ENCODE assay signal across 7 mouse cellular contexts in genomic region chr5:132543118-132544071, GRCm38 (mm10). TPM values are rescaled to one million over a fixed set of nuclear protein-coding genes. Genes with fewer than 3 reads are reported as not detected.
DNase-seq lines count a peak whose midpoint lies in the region; ATAC-seq and TF ChIP-seq lines count a peak whose summit lies in the region.

Auts2 (minus strand) TSS chr5:132543344.

- DNase-seq in liver = peak; percentile 86
- DNase-seq in midbrain, postnatal 0 days (ENCODE audit: low spot score) = peak; percentile 96

- H3K27ac ChIP-seq in brown adipose tissue, adult 24 weeks (replicated peaks; ENCODE audit: low read depth, low read length) = no peak within 1 kb of the TSS
- peak within 1 kb of the TSS; percentile 92 for H3K27ac ChIP-seq in embryonic facial prominence, embryonic 15.5 days (replicated peaks)
- peak within 1 kb of the TSS; percentile 87 for H3K27ac ChIP-seq in heart, embryonic 11.5 days (ENCODE audit: low read depth, low read length)
- H3K27ac ChIP-seq in kidney, embryonic 15.5 days = peak within 1 kb of the TSS; percentile 95
- H3K27ac ChIP-seq in midbrain, postnatal 0 days (ENCODE audit: low read depth, low read length) = peak within 1 kb of the TSS; percentile 70
- H3K27ac ChIP-seq in stomach, embryonic 16.5 days (ENCODE audit: low read length) = peak within 1 kb of the TSS; percentile 83

- H3K9ac ChIP-seq in embryonic facial prominence, embryonic 15.5 days = peak within 1 kb of the TSS; percentile 81
- peak within 1 kb of the TSS; percentile 79 for H3K9ac ChIP-seq in heart, embryonic 11.5 days (ENCODE audit: low read depth, low read length)
- peak within 1 kb of the TSS; percentile 75 for H3K9ac ChIP-seq in kidney, embryonic 15.5 days
- peak within 1 kb of the TSS; percentile 82 for H3K9ac ChIP-seq in midbrain, postnatal 0 days (replicated peaks; ENCODE audit: low read length, poor library complexity, severe bottlenecking)
- H3K9ac ChIP-seq in stomach, embryonic 16.5 days (ENCODE audit: low read length) = peak within 1 kb of the TSS; percentile 80

- H3K4me2 ChIP-seq in embryonic facial prominence, embryonic 15.5 days (replicated peaks) = peak within 1 kb of the TSS; percentile 82
- peak within 1 kb of the TSS; percentile 84 for H3K4me2 ChIP-seq in heart, embryonic 11.5 days
- H3K4me2 ChIP-seq in kidney, embryonic 15.5 days = peak within 1 kb of the TSS; percentile 91
- H3K4me2 ChIP-seq in midbrain, postnatal 0 days (ENCODE audit: low read depth, low read length, poor library complexity, severe bottlenecking) = peak within 1 kb of the TSS; percentile 86
- peak within 1 kb of the TSS; percentile 87 for H3K4me2 ChIP-seq in stomach, embryonic 16.5 days (ENCODE audit: low read depth, low read length)

- no peaks in the 10 kb centered on the region for H3K27me3 ChIP-seq in embryonic facial prominence, embryonic 15.5 days
- peaks cover 4% of the 10 kb centered on the region; the same call in 1 of the 2 replicates for H3K27me3 ChIP-seq in heart, embryonic 11.5 days (ENCODE audit: control insufficient read depth, insufficient read depth, low read length)
- peaks cover 3% of the 10 kb centered on the region; the same call in 1 of the 2 replicates for H3K27me3 ChIP-seq in kidney, embryonic 15.5 days
- H3K27me3 ChIP-seq in midbrain, postnatal 0 days (ENCODE audit: insufficient read depth, low read length) = no peaks in the 10 kb centered on the region
- no peaks in the 10 kb centered on the region; the same call in 1 of the 2 replicates for H3K27me3 ChIP-seq in stomach, embryonic 16.5 days (ENCODE audit: control insufficient read depth, insufficient read depth, low read length)

- H3K36me3 ChIP-seq in embryonic facial prominence, embryonic 15.5 days = no peaks in the 10 kb centered on the region
- no peaks in the 10 kb centered on the region for H3K36me3 ChIP-seq in heart, embryonic 11.5 days (ENCODE audit: control insufficient read depth, insufficient read depth, low read length)
- no peaks in the 10 kb centered on the region for H3K36me3 ChIP-seq in kidney, embryonic 15.5 days
- H3K36me3 ChIP-seq in midbrain, postnatal 0 days (ENCODE audit: insufficient read depth, low read length) = no peaks in the 10 kb centered on the region
- no peaks in the 10 kb centered on the region for H3K36me3 ChIP-seq in stomach, embryonic 16.5 days (ENCODE audit: control insufficient read depth, insufficient read depth, low read length)

- H3K9me3 ChIP-seq in embryonic facial prominence, embryonic 15.5 days (replicated peaks) = no peaks in the 10 kb centered on the region
- no peaks in the 10 kb centered on the region for H3K9me3 ChIP-seq in heart, embryonic 11.5 days (replicated peaks; ENCODE audit: control insufficient read depth, low read length)
- H3K9me3 ChIP-seq in kidney, embryonic 15.5 days (replicated peaks) = no peaks in the 10 kb centered on the region
- H3K9me3 ChIP-seq in midbrain, postnatal 0 days (ENCODE audit: low read length) = no peaks in the 10 kb centered on the region
- H3K9me3 ChIP-seq in stomach, embryonic 16.5 days (replicated peaks; ENCODE audit: control insufficient read depth, low read length) = no peaks in the 10 kb centered on the region

- ATAC-seq in embryonic facial prominence, embryonic 15.5 days (ENCODE audit: insufficient number of reproducible peaks, low FRiP score, low TSS enrichment, low read depth) = peak; percentile 94
- ATAC-seq in heart, embryonic 11.5 days (replicated peaks; ENCODE audit: insufficient number of reproducible peaks, low FRiP score, low TSS enrichment) = peak; percentile 88
- ATAC-seq in kidney, embryonic 15.5 days (replicated peaks; ENCODE audit: low FRiP score) = peak; percentile 92
- peak; percentile 88 for ATAC-seq in midbrain, postnatal 0 days (ENCODE audit: low FRiP score)
- peak; percentile 94 for ATAC-seq in stomach, embryonic 16.5 days (ENCODE audit: insufficient read depth, low FRiP score)

- no peak for TF ChIP-seq CTCF in midbrain, postnatal 0 days (IDR thresholded peaks at IDR 0.05)

- peak within 1 kb of the TSS; percentile 77 for H3K4me3 ChIP-seq in brown adipose tissue, adult 24 weeks (ENCODE audit: insufficient read depth, low read depth, low read length)
- peak within 1 kb of the TSS; percentile 78 for H3K4me3 ChIP-seq in embryonic facial prominence, embryonic 15.5 days (replicated peaks)
- H3K4me3 ChIP-seq in heart, embryonic 11.5 days (ENCODE audit: low read depth, low read length) = peak within 1 kb of the TSS; percentile 62
- H3K4me3 ChIP-seq in kidney, embryonic 15.5 days (replicated peaks) = peak within 1 kb of the TSS; percentile 87
- peak within 1 kb of the TSS; percentile 85 for H3K4me3 ChIP-seq in midbrain, postnatal 0 days (ENCODE audit: low read depth, low read length)
- peak within 1 kb of the TSS; percentile 77 for H3K4me3 ChIP-seq in stomach, embryonic 16.5 days (replicated peaks; ENCODE audit: low read length)

- no peaks in the 10 kb centered on the region; the same call in 1 of the 2 replicates for H3K4me1 ChIP-seq in brown adipose tissue, adult 24 weeks (ENCODE audit: control insufficient read depth, insufficient read depth, insufficient read length, low read length)
- H3K4me1 ChIP-seq in embryonic facial prominence, embryonic 15.5 days = peaks cover 29% of the 10 kb centered on the region
- H3K4me1 ChIP-seq in heart, embryonic 11.5 days (ENCODE audit: control insufficient read depth, insufficient read depth, low read length) = no peaks in the 10 kb centered on the region; the same call in 1 of the 2 replicates
- H3K4me1 ChIP-seq in kidney, embryonic 15.5 days = peaks cover 28% of the 10 kb centered on the region
- H3K4me1 ChIP-seq in midbrain, postnatal 0 days (ENCODE audit: insufficient read depth, low read length) = peaks cover 5% of the 10 kb centered on the region; the same call in 1 of the 2 replicates
- peaks cover 6% of the 10 kb centered on the region; the same call in 1 of the 2 replicates for H3K4me1 ChIP-seq in stomach, embryonic 16.5 days (ENCODE audit: control insufficient read depth, insufficient read depth, low read length)

- under 1% methylated on average over 97 of the region's 105 CpGs for WGBS in embryonic facial prominence, embryonic 15.5 days
- 1% methylated on average over 61 of the region's 105 CpGs for WGBS in heart, embryonic 11.5 days (ENCODE audit: insufficient replicate concordance)
- under 1% methylated on average over 85 of the region's 105 CpGs for WGBS in kidney, embryonic 15.5 days
- WGBS in midbrain, postnatal 0 days = under 1% methylated on average over 67 of the region's 105 CpGs
- under 1% methylated on average over 92 of the region's 105 CpGs for whole genome bisulfite sequencing in stomach, embryonic 16.5 days

RNA-seq across cellular contexts. Expression of gene Auts2, which starts in this region (rescaled TPM):
- polyA plus RNA-seq in brown adipose tissue, adult 24 weeks (2012; ENCODE audit: insufficient read depth, insufficient read length, missing spikeins) = 1.8 and 2.4 TPM in 2 replicates
- polyA plus RNA-seq in embryonic facial prominence, embryonic 15.5 days (2015; fragmentation: Nextera tagmentation; extraction: Ambion mirVana) = 39.7 and 45.3 TPM in 2 replicates
- polyA plus RNA-seq in heart, embryonic 11.5 days (2014; fragmentation: Nextera tagmentation; extraction: Ambion mirVana) = 17.7 and 19.8 TPM in 2 replicates
- 25.6 and 27.7 TPM in 2 replicates for polyA plus RNA-seq in kidney, embryonic 15.5 days (2015; fragmentation: Nextera tagmentation; extraction: Ambion mirVana)
- 57.5 and 58.7 TPM in 2 replicates for total RNA-seq in midbrain, postnatal 0 days (2014; rRNA removed)
- 28.6 and 35.2 TPM in 2 replicates for polyA plus RNA-seq in midbrain, postnatal 0 days (2015; fragmentation: Nextera tagmentation; extraction: Ambion mirVana)
- polyA plus RNA-seq in stomach, embryonic 16.5 days (2015; fragmentation: Nextera tagmentation; extraction: Ambion mirVana) = 17.4 and 20.1 TPM in 2 replicates
